Mouse (Mus musculus): ENCODE results near the gene Gm20388.

The Gm20388 gene

GRCm38 (mm10) chr8:123781256-123781655 lies 3870.6 kb downstream of the Gm20388 start:
- no peak for DNase-seq (ENCODE audit: low read depth, low spot score)

DNA sequence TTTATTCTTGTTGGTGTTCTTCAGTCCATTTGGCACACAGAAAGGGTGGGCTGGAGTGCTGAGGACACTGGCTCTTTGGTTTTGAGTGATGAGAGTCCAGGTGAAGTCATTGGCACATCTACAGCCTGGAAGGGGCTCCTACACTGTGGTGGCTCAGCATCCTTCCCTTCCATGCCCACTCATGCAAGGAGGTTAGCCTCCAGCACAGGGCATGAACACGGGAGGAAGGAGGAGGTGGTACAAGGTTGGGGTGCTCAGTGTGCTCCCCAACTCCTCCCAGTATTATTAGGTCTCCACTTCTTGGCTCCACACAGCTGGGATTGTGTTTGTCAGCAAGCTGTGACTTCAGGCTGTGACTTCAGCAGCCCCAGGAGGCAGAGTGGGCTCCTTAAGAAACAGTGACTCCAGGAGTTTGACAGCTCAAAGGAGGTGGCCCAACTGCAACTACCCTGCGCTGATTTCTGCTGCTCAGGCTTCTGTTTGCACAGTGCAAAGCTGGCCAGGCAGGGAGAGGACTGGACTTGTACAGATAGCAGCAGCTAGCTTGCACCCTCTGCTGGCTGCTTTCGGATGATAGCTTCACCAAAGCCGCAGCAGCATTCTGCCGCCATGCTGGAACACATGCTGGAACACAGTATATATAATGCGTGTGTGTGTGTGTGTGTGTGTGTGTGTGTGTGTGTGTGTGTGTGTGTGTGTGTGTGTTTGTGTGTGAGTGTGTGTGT lies 3873.0 kb downstream of the Gm20388 start:
- DNase-seq (ENCODE audit: low read depth, low spot score) = peak; percentile 52

GRCm38 (mm10) chr8:123786166-123786565 lies 3875.5 kb downstream of the Gm20388 start:
- DNase-seq (ENCODE audit: low read depth, low spot score) = no peak

DNA sequence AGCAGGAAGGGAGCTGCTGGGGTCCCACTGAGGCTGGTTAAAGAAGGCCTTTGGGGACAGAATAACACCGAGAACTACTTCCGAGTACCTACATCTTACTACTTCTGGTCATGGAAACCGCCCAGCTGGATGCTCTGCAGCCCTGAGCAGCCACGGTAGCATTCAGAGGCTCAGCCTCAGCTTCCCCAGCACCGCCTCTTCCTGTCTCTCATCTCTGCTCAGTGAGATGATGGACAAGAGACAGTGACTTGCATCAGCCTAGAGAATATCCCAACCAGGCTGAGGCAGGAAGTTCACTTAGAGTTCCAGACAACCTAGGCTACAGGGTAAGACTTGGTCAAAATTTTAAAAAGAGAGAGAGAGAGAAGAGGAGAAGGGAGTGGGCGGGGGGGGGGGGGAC lies 3876.0 kb downstream of the Gm20388 start:
- no peak for DNase-seq (ENCODE audit: low read depth, low spot score)

DNA sequence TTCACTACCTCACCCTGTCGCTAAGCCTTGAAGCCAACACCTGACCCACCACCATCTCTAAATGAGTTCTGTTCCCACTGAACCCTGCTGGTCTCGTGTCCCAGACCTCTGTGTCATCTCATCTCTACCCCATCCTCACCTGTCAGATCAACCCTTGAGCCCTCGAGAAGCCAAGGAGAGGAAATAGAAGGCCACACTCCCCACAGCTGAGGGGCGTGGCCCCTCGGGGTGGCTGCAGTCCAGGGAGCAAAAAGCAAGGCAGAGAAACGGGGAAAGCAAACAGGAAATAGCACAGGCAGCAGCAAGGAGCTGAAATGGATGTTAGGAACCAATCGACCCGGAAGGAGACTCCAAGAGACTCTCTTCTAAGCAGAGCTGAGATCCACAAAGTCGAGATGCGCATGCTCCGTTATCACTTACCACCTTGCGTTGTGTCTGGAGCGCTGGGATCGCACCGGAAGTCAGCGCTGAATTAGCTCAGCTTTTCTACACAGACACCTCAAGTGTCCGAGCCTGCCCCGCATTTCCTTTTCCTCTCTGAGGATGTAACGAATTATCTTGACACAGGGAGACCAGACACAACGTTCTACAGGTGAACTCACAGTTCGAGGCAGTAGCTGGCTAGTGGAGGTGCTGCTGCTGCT lies 3876.7 kb downstream of the Gm20388 start:
- DNase-seq (ENCODE audit: low read depth, low spot score) = no peak

DNA sequence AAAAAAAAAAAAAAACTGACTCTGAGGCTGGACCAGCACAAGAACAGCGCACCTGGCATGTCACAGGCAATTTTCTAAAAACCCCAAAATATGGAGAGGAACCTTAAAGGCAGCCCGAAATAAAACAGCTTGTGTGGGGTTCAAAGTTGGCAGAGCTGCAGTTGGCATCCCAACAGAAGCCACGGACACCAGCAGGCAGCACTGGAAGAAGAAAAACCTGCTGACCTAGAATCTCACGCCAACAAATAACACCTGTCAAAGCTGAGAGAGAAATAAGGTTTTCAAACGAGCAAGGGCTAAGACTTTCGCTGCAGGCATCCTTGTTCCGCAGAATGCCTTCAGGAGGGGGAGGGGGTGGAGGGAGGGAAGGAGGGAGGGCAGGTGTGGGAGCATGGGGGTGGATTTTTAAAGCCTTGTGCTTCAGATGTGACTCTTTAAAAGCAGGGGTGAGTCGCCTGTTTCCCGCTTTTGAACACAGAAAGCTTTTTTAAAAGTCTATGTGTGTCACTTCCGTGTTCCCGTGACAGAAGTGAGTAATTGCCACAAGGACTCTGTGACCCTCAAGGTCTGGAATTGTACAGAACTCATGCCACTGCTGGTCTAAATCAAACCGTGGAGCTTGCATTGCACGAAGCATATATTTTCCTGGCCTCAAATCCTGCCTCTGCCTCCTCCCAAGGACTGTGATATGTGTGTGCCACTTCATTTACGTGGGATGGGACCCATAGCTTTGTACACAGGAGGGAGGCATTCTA lies 3878.0 kb downstream of the Gm20388 start:
- no peak for DNase-seq (ENCODE audit: low read depth, low spot score)

DNA sequence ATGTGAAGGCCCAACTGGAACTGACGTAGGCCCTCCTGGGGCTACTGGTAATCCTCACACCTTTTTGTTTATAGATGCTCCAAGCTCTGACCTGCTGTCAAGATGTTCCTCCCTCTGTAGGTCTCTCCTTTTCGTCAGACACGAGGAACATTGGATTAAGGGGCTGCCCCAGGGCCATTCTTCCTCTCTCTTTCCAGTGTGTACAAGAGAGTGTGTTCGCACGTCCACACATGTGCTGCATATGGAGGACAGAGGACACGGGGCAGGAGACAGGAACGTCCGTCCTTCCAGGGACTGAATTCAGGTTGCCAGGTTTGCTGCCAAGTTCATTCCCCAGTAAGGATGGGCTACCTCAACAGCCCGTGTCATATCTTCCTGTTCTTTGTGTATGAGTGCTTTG lies 3878.8 kb downstream of the Gm20388 start:
- no peak for DNase-seq (ENCODE audit: low read depth, low spot score)

- DNase-seq (ENCODE audit: low read depth, low spot score) = peak; percentile 63
Measured at GRCm38 (mm10) chr8:123789970-123790369, 3879.3 kb downstream of the Gm20388 start.

GRCm38 (mm10) chr8:123791101-123791844 lies 3880.6 kb downstream of the Gm20388 start:
- no peak for DNase-seq (ENCODE audit: low read depth, low spot score)

GRCm38 (mm10) chr8:123791845-123792225 lies 3881.2 kb downstream of the Gm20388 start:
- no peak for DNase-seq (ENCODE audit: low read depth, low spot score)

DNA sequence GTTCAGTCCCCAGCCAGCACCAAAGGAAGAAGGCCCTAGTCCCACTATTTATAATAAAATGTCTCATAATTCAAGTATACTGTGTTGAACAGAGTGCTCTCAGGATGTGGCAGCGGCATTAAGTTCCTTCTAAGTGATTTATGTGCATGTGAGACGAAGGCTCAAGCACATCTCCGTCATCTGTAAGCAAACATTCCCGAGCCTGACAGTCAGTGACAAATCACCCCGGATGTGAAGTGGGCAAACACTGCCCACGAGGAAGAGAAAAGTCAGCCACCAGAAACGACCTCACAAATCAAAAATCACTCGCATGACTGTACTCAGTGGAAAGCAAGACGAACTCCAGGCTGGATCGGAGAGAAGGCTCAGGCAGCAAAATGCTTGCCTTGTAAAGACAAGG lies 3883.3 kb downstream of the Gm20388 start:
- no peak for DNase-seq (ENCODE audit: low read depth, low spot score)

GRCm38 (mm10) chr8:123794766-123795165 lies 3884.1 kb downstream of the Gm20388 start:
- no peak for DNase-seq (ENCODE audit: low read depth, low spot score)

GRCm38 (mm10) chr8:123796758-123797157 lies 3886.1 kb downstream of the Gm20388 start:
- DNase-seq (ENCODE audit: low read depth, low spot score) = no peak

DNA sequence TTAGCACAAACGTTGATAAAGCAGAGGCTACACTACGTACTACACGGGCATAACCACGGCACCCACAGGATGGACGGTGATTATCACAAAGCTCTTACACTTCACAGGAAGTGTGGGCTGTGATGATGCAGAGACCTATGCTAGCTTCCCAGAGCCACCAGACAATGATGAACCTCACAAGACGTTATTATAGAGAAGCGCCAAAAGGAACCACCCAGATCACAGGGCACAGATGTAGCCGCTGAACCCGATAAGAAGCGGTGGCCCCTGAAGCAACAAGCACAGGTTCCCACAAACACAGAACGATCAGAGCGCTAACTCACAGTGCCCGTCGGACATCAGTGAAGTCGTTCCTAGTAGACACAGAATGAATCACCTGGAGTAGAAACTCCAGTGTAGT lies 3887.3 kb downstream of the Gm20388 start:
- DNase-seq (ENCODE audit: low read depth, low spot score) = no peak

- DNase-seq (ENCODE audit: low read depth, low spot score) = no peak
Measured at GRCm38 (mm10) chr8:123799434-123799833, 3888.8 kb downstream of the Gm20388 start.

- no peak for DNase-seq (ENCODE audit: low read depth, low spot score)
Measured at GRCm38 (mm10) chr8:123799885-123800284, 3889.2 kb downstream of the Gm20388 start.

- DNase-seq (ENCODE audit: low read depth, low spot score) = no peak
Measured at GRCm38 (mm10) chr8:123800867-123801266, 3890.2 kb downstream of the Gm20388 start.

DNA sequence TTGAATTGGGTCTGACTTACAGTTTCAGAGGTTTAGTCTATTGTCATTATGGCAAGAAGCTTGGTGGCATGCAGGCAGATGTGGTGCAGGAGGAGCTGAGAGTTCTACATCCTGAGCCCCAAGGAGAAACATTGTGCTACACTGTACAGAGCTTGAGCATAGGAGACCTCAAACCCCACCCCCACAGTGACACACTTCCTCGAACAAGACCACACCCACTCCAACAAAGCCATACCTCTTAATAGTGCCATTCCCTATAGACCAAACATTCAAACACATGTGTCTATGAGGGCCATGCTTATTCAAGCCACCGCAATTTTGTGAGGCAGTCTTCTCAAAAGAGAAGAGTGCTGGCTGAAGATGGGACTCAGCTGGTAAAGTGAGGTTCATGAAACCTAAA lies 3890.9 kb downstream of the Gm20388 start:
- DNase-seq (ENCODE audit: low read depth, low spot score) = no peak

GRCm38 (mm10) chr8:123803639-123804038 lies 3893.0 kb downstream of the Gm20388 start:
- no peak for DNase-seq (ENCODE audit: low read depth, low spot score)

- DNase-seq (ENCODE audit: low read depth, low spot score) = no peak
Measured at GRCm38 (mm10) chr8:123804586-123804985, 3893.9 kb downstream of the Gm20388 start.

GRCm38 (mm10) chr8:123805209-123805717 lies 3894.6 kb downstream of the Gm20388 start:
- no peak for DNase-seq (ENCODE audit: low read depth, low spot score)

All from retina, adult 2 months (tissue).